Mouse (Mus musculus) monocyte, adult 59 days (primary cell): ENCODE results near the gene Usp7. TPM values are rescaled to one million over a fixed set of nuclear protein-coding genes. Genes with fewer than 3 reads are reported as not detected.

ENCODE experiments used
- total RNA-seq, 2 experiments: library from RNA; stranded (reverse); gene quantifications; one replicate each; pipeline ENCODE4 v1.2.4; 2023

Usp7 gene
- 100 to 1,000 TPM; 160 to 162 TPM for total RNA-seq

DNA sequence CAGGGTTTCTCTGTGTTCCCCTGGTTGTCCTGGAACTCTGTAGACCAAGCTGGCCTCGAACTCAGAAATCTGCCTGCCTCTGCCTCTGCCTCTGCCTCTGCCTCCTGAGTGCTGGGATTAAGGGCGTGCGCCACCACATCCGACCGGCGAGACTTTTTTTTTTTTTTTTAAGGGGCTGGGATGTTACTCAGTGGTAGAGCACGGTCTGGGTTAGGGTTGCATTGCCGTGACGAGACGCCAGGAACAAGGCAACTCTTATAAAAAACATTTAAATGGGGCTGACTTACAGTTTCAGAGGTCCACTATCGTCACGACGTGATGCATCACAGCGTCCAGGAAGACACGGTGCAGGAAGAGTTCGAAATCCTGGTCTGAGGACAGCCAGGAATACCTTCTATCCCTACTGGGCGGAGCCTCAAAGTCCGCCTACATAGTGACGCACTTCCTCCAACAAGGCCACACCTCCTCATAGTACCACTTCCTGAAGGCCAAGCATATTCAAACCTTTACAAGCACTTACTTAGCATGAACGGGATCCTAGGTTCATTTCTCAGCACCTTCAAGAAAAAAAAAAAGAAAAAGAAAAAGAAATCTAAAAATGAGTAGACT, at the start of gene Usp7:
Gene Usp7 (minus strand): TSS at position 360 of the 609 bp plus-strand sequence.

DNA sequence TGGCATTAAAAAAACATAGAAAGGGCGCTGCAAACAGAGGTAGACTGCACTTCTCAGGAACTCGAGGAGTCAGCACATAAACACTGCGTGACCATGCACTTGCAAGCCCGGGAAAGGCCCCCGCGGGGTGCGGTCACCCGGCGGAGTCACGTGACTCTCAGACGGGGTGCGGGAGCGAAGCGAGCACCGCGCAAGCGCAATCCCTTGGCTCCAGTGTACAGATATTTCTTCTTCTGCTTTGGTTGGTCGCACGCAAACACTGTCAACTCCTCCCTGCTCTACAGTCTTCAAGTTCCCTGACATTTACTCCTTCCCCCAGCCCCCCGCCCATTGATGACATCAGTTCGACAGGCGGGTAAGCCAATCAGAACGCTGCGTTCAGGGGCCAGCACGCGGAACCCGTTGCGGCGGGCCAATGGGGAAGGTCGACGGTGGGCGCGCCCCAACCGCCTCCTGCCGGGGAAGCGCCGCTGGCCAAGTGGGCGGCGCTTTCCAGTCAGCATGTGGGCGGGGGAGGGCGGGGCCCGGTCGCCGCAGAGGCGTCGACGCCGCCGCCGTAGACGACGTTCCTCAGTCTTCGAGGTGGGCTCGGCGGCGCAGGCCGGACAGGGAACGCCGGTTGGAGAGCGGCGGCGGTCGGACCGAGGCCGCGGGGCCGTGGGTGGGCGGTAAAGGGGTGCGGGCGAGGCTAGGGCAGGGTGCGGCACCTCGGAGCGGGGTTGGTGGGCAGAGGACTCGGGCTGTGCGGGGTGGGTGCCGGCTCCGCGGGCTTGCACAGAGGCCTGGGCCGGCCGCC, 37.7 kb upstream of the Usp7 start, which contains the start of gene 1810013L24Rik:
Gene 1810013L24Rik (plus strand): TSS at position 537 of the 796 bp plus-strand sequence.

DNA sequence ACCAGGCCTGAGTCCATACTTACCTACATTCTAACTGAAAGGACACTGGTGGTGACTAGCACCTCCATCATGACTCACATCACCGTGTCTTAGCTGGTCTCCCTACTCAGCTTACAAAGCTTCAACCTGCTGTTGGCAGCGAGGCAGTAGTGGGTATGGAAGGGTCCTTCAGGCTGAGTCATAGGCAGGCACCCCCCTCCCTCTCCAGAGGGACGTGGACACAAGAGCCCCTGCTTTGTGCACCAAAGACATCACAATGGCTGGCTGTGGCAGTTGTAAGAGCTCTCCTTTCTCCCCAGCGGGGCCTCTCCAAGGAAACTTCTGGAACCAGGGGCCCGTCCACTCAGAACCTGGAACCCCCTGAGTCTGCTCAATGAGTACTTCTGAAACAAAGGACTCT, 111.6 kb downstream of the Usp7 start, which contains the start of gene Gm5767:
Gene Gm5767 (plus strand): TSS at position 301 of the 400 bp plus-strand sequence.

DNA sequence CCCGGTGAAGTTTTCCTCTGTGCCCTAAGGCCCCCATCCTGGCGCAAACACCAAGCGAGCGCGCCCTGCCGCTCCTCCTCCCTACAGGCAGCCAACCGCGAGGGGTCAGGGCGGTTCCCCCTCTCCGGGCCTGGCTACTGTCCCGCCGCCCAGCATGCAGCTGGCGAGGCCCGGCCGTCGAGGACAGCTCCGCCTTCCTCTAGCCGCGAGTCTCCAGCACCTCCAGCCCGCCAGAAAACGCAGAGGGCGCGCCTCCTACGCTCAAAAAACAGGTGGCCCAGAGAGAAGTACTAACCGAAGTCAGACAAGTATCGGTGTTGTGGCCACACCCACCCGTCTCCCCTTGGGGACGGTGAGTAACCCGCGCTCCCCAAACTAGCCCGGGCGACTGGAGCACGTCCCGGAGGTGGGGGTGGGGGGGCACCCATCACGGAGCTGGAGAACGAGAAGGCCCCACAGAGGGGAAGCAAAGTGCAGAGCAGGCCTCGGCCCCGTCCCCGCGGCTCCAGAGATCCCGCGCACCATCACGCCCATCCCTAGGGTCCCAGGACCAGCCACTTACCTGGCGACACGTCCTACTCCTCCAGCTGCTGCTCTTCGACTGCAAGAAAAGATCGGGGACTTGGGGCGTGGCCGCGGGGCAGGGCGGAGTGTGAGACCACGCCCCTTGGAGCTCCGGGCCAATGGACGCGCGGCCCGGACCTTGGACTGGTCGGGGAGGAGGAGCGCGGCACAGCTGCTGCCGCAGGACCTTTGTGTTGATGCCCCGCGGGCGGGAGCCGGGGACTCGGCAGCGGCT, 120.4 kb downstream of the Usp7 start, which contains the start of gene Carhsp1:
Gene Carhsp1 (minus strand): TSS at position 605 of the 799 bp plus-strand sequence.

Other genes starting within 250 kb of the Usp7 start
- gene Pmm2, start 154.6 kb downstream of the Usp7 start, total RNA-seq, result 10 to 100 TPM; 58.9 to 61.7 TPM
- 1 to 10 TPM; 2.9 to 4.7 TPM for gene Tmem186, start 154.6 kb downstream of the Usp7 start, total RNA-seq
- 10 to 100 TPM; 15.7 to 19.1 TPM for gene Carhsp1, start 120.2 kb downstream of the Usp7 start, total RNA-seq
- gene Gm5767, start 111.5 kb downstream of the Usp7 start, total RNA-seq, result not detected
- 100 to 1,000 TPM; 112 to 117 TPM for gene 1810013L24Rik, start 37.8 kb upstream of the Usp7 start, total RNA-seq